Mouse (Mus musculus): ENCODE measurements around the gene Stat3. TPM values are rescaled to one million over a fixed set of nuclear protein-coding genes. Genes with fewer than 3 reads are reported as not detected.

Gene Stat3
- total and polyA plus RNA-seq, 3 experiments: 63.5 to 81.1 (median 69.3) TPM

GRCm38 (mm10) chr11:100924386-100924919, 14.9 kb downstream of the Stat3 start:
- no peaks in the 10 kb centered on the region for H3K27me3 ChIP-seq (ENCODE audit: insufficient read depth, low read length)
- no peak for ATAC-seq (ENCODE audit: extremely low read depth, insufficient number of reproducible peaks, low FRiP score, poor library complexity, severe bottlenecking)
- H3K4me3 ChIP-seq (ENCODE audit: low read depth, low read length): no peak overlapping the region
- no peak for DNase-seq (ENCODE audit: low spot score)
- TF ChIP-seq POLR2AphosphoS5 (IDR thresholded peaks at IDR 0.05; ENCODE audit: insufficient replicate concordance, low read depth, low read length) (no peak), TAL1 (conservative IDR thresholded peaks at IDR 0.05; ENCODE audit: low read depth, low read length) (no peak), CTCF (IDR thresholded peaks at IDR 0.05; ENCODE audit: low read depth, low read length) (no peak), GATA2 (IDR thresholded peaks at IDR 0.05; ENCODE audit: borderline replicate concordance, low read depth, low read length) (no peak), GATA1 (IDR thresholded peaks at IDR 0.05; ENCODE audit: borderline replicate concordance, low read length) (no peak)
- peaks cover 51% of the 10 kb centered on the region for H3K4me1 ChIP-seq (ENCODE audit: insufficient read depth, low read depth, low read length)
- H3K9me3 ChIP-seq (replicated peaks): no peaks in the 10 kb centered on the region
- peaks cover 65% of the 10 kb centered on the region for H3K36me3 ChIP-seq (replicated peaks)

GRCm38 (mm10) chr11:100920887-100921624, 18.3 kb downstream of the Stat3 start:
- H3K9me3 ChIP-seq (replicated peaks): no peaks in the 10 kb centered on the region
- H3K27me3 ChIP-seq (ENCODE audit: insufficient read depth, low read length): no peaks in the 10 kb centered on the region
- ATAC-seq (ENCODE audit: extremely low read depth, insufficient number of reproducible peaks, low FRiP score, poor library complexity, severe bottlenecking) (no peak), DNase-seq (ENCODE audit: low spot score) (no peak)
- H3K36me3 ChIP-seq (replicated peaks): peaks cover 89% of the 10 kb centered on the region
- H3K4me3 ChIP-seq (ENCODE audit: low read depth, low read length): no peak overlapping the region
- peaks cover 34% of the 10 kb centered on the region for H3K4me1 ChIP-seq (ENCODE audit: insufficient read depth, low read depth, low read length)
- no peak for TF ChIP-seq POLR2AphosphoS5 (IDR thresholded peaks at IDR 0.05; ENCODE audit: insufficient replicate concordance, low read depth, low read length)
- no peak for TF ChIP-seq CTCF (IDR thresholded peaks at IDR 0.05; ENCODE audit: low read depth, low read length)
- no peak for TF ChIP-seq TAL1 (conservative IDR thresholded peaks at IDR 0.05; ENCODE audit: low read depth, low read length)
- no peak for TF ChIP-seq GATA1 (IDR thresholded peaks at IDR 0.05; ENCODE audit: borderline replicate concordance, low read length)
- TF ChIP-seq GATA2 (IDR thresholded peaks at IDR 0.05; ENCODE audit: borderline replicate concordance, low read depth, low read length): no peak

GRCm38 (mm10) chr11:100918007-100918406, 21.3 kb downstream of the Stat3 start:
- DNase-seq (ENCODE audit: low spot score) (no peak), ATAC-seq (ENCODE audit: extremely low read depth, insufficient number of reproducible peaks, low FRiP score, poor library complexity, severe bottlenecking) (no peak)
- TF ChIP-seq GATA1 (IDR thresholded peaks at IDR 0.05; ENCODE audit: borderline replicate concordance, low read length): no peak
- no peak for TF ChIP-seq TAL1 (conservative IDR thresholded peaks at IDR 0.05; ENCODE audit: low read depth, low read length)
- TF ChIP-seq POLR2AphosphoS5 (IDR thresholded peaks at IDR 0.05; ENCODE audit: insufficient replicate concordance, low read depth, low read length): no peak
- TF ChIP-seq CTCF (IDR thresholded peaks at IDR 0.05; ENCODE audit: low read depth, low read length): no peak
- no peak for TF ChIP-seq GATA2 (IDR thresholded peaks at IDR 0.05; ENCODE audit: borderline replicate concordance, low read depth, low read length)
- H3K36me3 ChIP-seq (replicated peaks): peaks cover 89% of the 10 kb centered on the region
- H3K9me3 ChIP-seq (replicated peaks): peaks cover 4% of the 10 kb centered on the region
- H3K4me3 ChIP-seq (ENCODE audit: low read depth, low read length): no peak overlapping the region
- H3K27me3 ChIP-seq (ENCODE audit: insufficient read depth, low read length): no peaks in the 10 kb centered on the region
- peaks cover 27% of the 10 kb centered on the region for H3K4me1 ChIP-seq (ENCODE audit: insufficient read depth, low read depth, low read length)

GRCm38 (mm10) chr11:100916432-100916971, 22.8 kb downstream of the Stat3 start:
- H3K4me3 ChIP-seq (ENCODE audit: low read depth, low read length): no peak overlapping the region
- H3K9me3 ChIP-seq (replicated peaks): peaks cover 4% of the 10 kb centered on the region
- TF ChIP-seq POLR2AphosphoS5 (IDR thresholded peaks at IDR 0.05; ENCODE audit: insufficient replicate concordance, low read depth, low read length) (no peak), TAL1 (conservative IDR thresholded peaks at IDR 0.05; ENCODE audit: low read depth, low read length) (no peak), GATA1 (IDR thresholded peaks at IDR 0.05; ENCODE audit: borderline replicate concordance, low read length) (no peak), CTCF (IDR thresholded peaks at IDR 0.05; ENCODE audit: low read depth, low read length) (no peak)
- H3K4me1 ChIP-seq (ENCODE audit: insufficient read depth, low read depth, low read length): peaks cover 21% of the 10 kb centered on the region
- peaks cover 89% of the 10 kb centered on the region for H3K36me3 ChIP-seq (replicated peaks)
- DNase-seq (ENCODE audit: low spot score) (no peak), ATAC-seq (ENCODE audit: extremely low read depth, insufficient number of reproducible peaks, low FRiP score, poor library complexity, severe bottlenecking) (no peak)
- no peaks in the 10 kb centered on the region for H3K27me3 ChIP-seq (ENCODE audit: insufficient read depth, low read length)

GRCm38 (mm10) chr11:100915063-100915462, 24.3 kb downstream of the Stat3 start:
- no peaks in the 10 kb centered on the region for H3K27me3 ChIP-seq (ENCODE audit: insufficient read depth, low read length)
- H3K36me3 ChIP-seq (replicated peaks): peaks cover 91% of the 10 kb centered on the region
- no peak for DNase-seq (ENCODE audit: low spot score)
- ATAC-seq (ENCODE audit: extremely low read depth, insufficient number of reproducible peaks, low FRiP score, poor library complexity, severe bottlenecking): no peak
- peaks cover 4% of the 10 kb centered on the region for H3K9me3 ChIP-seq (replicated peaks)
- H3K4me1 ChIP-seq (ENCODE audit: insufficient read depth, low read depth, low read length): peaks cover 15% of the 10 kb centered on the region
- no peak overlapping the region for H3K4me3 ChIP-seq (ENCODE audit: low read depth, low read length)
- TF ChIP-seq CTCF (IDR thresholded peaks at IDR 0.05; ENCODE audit: low read depth, low read length): no peak
- TF ChIP-seq GATA1 (IDR thresholded peaks at IDR 0.05; ENCODE audit: borderline replicate concordance, low read length): no peak
- no peak for TF ChIP-seq TAL1 (conservative IDR thresholded peaks at IDR 0.05; ENCODE audit: low read depth, low read length)
- no peak for TF ChIP-seq POLR2AphosphoS5 (IDR thresholded peaks at IDR 0.05; ENCODE audit: insufficient replicate concordance, low read depth, low read length)

- peaks cover 90% of the 10 kb centered on the region for H3K36me3 ChIP-seq (replicated peaks)
- H3K27me3 ChIP-seq (ENCODE audit: insufficient read depth, low read length): no peaks in the 10 kb centered on the region
- H3K4me3 ChIP-seq (ENCODE audit: low read depth, low read length): no peak overlapping the region
Measured at GRCm38 (mm10) chr11:100914415-100914814, 24.9 kb downstream of the Stat3 start.

More at GRCm38 (mm10) chr11:100914415-100914814, 24.9 kb downstream of the Stat3 start:
- no peak for DNase-seq (ENCODE audit: low spot score)
- TF ChIP-seq POLR2AphosphoS5 (IDR thresholded peaks at IDR 0.05; ENCODE audit: insufficient replicate concordance, low read depth, low read length): no peak
- TF ChIP-seq GATA1 (IDR thresholded peaks at IDR 0.05; ENCODE audit: borderline replicate concordance, low read length): no peak
- no peak for TF ChIP-seq CTCF (IDR thresholded peaks at IDR 0.05; ENCODE audit: low read depth, low read length)
- TF ChIP-seq GATA2 (IDR thresholded peaks at IDR 0.05; ENCODE audit: borderline replicate concordance, low read depth, low read length): no peak
- TF ChIP-seq TAL1 (conservative IDR thresholded peaks at IDR 0.05; ENCODE audit: low read depth, low read length): no peak
- Histone ChIP-seq H3K9me3 (replicated peaks) (peaks cover 4% of the 10 kb centered on the region), H3K4me1 (ENCODE audit: insufficient read depth, low read depth, low read length) (peaks cover 16% of the 10 kb centered on the region)
- ATAC-seq (ENCODE audit: extremely low read depth, insufficient number of reproducible peaks, low FRiP score, poor library complexity, severe bottlenecking): no peak

Data from G1E (cell line).